Mouse (Mus musculus) layer of hippocampus, adult 2 months (tissue): ENCODE data around the gene Elf5. TPM values are rescaled to one million over a fixed set of nuclear protein-coding genes. Genes with fewer than 3 reads are reported as not detected.

Source experiments
- DNase-seq, 2 experiments: peaks; one replicate each; pipeline ENCODE4 v3.0.0; 2022; ENCODE audit warnings: low spot score in 2 of 2
- H3K27ac ChIP-seq: fragments of 200-600 bp; 2 replicates; pipeline ENCODE4 v1.8.1; 2022
- H3K4me3 ChIP-seq: fragments of 200-600 bp; 2 replicates; pipeline ENCODE4 v1.8.1; 2022; ENCODE audit warnings: mild to moderate bottlenecking
- CTCF ChIP-seq: fragments of 200-600 bp; conservative IDR thresholded peaks from 2 replicates; pipeline ENCODE4 v1.8.1; 2022; ENCODE audit warnings: antibody characterized with exemption, mild to moderate bottlenecking, moderate library complexity
- total RNA-seq, 2 experiments: library from RNA; stranded (reverse); gene quantifications; 2 replicates each; pipeline ENCODE4 v1.2.3; 2021

Elf5 gene
- total RNA-seq, 2 experiments from 2014 or later, result 1.1 to 1.4 TPM

- no peak overlapping the region for H3K4me3 ChIP-seq
- no peak overlapping the region for H3K27ac ChIP-seq
- no peak for TF ChIP-seq CTCF
- no peak for DNase-seq
Observed at GRCm38 (mm10) chr2:103465429-103465828, 53.9 kb downstream of the Elf5 start.

- DNase-seq, result no peak
- TF ChIP-seq CTCF, result no peak
- no peak overlapping the region for H3K27ac ChIP-seq
- no peak overlapping the region for H3K4me3 ChIP-seq
Observed at GRCm38 (mm10) chr2:103466272-103466671, 54.8 kb downstream of the Elf5 start.

DNA sequence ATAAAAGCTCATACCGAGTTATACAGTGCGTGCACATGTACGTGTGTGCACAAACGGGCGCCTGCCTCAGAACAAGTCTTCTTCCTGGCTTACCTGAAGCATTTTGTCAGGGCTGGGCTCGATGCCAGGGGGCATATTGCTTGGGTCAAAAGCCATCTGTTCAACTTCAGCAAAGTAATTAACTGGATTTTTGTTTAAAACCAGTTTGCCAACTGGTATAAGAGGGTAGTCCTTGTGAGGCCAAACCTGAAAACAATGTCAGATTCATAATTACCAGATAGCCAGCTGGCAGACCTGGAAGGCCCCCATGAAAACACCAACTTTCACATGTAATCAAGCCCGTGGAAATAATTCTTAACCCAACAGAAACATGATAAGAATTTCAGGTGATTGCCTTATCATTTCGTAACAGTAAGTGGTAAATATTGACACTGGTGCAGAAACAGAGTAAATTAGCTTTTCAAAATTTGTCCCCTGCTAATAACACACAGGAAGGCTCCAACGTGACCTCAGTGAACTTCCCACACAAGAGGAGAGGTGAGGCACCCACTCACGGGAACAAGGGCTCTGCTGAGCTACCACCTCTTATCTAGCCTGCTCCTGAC lies 55.6 kb downstream of the Elf5 start:
- no peak for DNase-seq
- TF ChIP-seq CTCF, result no peak
- Histone ChIP-seq H3K27ac (no peak overlapping the region), H3K4me3 (no peak overlapping the region)

DNA sequence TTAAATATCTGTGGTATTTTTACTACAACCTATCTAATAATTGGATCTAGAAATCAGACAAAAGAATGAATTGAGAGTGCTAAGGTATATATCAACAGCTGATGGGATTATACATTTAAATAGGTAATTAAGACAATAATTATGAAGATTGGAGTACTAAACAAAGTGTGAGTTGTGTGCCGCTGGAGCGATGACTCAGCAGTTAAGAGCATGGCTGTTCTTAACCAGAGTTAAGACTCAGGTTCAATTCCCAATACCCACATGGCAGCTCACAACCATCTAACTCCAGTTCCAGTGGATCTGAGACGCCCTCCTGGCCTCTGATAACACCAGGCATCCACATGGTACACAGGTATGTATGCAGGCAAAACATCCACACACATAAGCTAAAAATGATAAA lies 61.9 kb downstream of the Elf5 start:
- Histone ChIP-seq H3K27ac (no peak overlapping the region), H3K4me3 (no peak overlapping the region)
- no peak for TF ChIP-seq CTCF
- no peak for DNase-seq

GRCm38 (mm10) chr2:103476180-103476579 lies 64.7 kb downstream of the Elf5 start:
- Histone ChIP-seq H3K27ac (no peak overlapping the region), H3K4me3 (no peak overlapping the region)
- no peak for DNase-seq
- peak; percentile 50 for TF ChIP-seq CTCF

DNA sequence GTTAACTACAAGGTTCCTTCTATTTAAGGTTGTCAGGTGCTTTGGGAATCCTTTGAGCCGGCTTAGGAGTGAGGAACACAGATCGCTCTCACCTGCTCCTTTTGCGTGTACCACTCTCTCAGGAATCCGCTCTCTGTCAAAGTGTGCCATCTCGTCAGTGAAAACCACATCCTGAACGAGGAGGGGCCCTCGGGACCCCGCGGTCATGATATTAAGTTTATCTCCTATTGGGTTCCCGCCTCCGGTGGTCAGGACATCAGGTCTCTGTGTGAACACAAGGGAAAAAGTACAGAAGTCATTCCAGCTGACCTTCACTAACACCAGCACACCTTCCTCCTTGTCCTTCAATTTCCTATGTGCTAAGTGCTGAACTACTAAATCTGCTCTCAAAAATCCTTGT lies 65.2 kb downstream of the Elf5 start:
- no peak overlapping the region for H3K4me3 ChIP-seq
- no peak for DNase-seq
- TF ChIP-seq CTCF, result no peak
- no peak overlapping the region for H3K27ac ChIP-seq

DNA sequence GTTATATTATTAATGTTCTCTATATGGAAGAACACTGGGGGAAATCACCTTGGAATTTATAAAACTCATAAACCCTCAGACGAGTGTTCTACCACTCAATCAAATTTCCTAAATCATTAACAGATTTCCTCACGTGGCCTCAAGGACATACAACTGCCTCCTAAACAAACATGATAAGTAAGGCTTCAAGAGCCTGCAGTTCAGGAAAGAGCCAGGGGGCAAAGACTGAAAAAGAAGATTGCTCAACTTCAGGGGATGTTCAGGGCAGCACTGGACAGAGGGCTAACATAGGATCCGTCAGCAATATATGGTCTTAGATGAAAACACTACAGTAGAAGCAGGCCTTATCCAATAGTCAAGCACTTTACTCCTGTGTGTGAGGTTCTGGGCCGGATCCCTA lies 66.0 kb downstream of the Elf5 start:
- DNase-seq, result no peak
- H3K27ac ChIP-seq, result no peak overlapping the region
- TF ChIP-seq CTCF, result no peak
- H3K4me3 ChIP-seq, result no peak overlapping the region

DNA sequence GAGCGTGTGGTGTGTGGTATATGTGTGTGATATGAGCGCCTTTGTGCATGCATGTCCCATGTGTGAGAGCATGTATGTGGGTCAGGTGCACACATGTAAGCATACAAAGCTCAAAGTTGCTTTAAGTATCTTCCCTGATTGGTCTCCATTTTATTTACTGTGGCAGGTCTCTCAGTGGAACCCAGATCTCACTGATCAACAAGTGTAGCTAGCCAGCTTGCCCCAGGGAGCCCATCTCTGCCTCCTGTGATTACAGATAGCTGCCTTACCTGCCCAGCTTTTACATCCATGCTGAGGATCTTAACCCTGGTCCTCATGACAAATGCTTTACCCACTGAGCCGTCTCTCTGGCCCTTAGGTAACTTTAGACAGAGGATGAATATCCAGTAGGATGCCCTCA lies 66.8 kb downstream of the Elf5 start:
- no peak for TF ChIP-seq CTCF
- DNase-seq, result no peak
- no peak overlapping the region for H3K27ac ChIP-seq
- no peak overlapping the region for H3K4me3 ChIP-seq

DNA sequence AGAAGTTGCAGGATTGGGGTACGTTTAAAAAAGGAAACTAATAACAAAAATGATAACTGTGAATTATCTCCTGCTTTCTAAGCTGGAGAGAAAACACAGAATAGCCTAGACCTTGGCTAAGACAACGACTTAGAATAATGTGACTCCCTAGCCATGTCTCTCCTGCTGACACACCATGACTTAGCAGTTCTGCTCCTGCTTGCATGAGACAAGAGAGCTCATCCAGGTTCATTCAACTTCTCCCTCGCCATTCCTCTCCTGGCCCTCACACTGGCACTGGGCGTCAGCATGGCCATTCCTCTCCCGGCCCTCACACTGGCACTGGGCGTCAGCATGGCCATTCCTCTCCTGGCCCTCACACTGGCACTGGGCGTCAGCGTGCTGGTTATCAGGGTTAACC lies 68.8 kb downstream of the Elf5 start:
- TF ChIP-seq CTCF, result no peak
- no peak for DNase-seq
- H3K4me3 ChIP-seq, result no peak overlapping the region
- no peak overlapping the region for H3K27ac ChIP-seq

- DNase-seq, result no peak
- no peak overlapping the region for H3K27ac ChIP-seq
- TF ChIP-seq CTCF, result no peak
Observed at GRCm38 (mm10) chr2:103480871-103481270, 69.4 kb downstream of the Elf5 start.

DNA sequence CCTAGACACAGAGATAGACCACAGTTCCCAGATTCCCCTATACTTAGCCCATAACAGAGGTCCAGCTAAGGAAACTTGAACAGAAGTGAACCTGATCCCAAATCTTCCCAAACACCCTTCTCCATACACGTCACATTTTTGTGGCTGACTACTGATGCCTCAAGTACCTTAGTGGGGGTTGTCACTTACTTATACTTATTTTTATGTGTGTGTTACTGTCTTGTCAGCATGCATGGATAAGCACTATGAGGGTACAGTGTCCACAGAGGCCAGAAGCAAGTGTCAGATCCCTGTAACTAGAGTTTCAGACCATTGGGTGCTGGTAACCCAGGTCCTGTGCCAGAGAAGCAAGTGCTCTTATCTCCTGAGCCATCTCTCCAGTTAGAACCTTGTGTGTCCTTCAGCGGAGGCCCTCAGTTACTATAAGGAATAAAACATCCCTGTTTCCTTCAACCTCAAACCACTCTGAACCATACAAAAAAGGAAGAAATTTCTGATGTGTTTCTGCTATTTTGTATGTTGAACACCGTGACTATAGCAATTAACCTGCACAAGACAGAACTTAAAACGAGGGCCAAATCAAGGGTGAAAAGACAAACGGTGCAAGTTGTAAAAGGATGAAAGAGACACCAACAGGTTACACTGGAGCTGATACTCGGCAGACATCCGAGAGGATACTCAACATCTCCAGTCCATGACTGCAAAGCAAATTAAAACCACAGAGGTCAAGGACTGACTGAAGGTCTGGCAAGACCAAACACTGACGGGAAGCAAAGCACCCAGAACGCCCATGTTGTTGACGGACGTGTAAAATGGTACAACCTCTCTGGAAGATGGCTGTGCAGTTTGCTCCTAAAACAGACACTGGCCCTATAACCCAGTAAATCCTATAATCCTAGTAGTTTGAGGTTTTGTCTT lies 70.1 kb downstream of the Elf5 start:
- H3K27ac ChIP-seq, result no peak overlapping the region
- no peak for DNase-seq
- no peak overlapping the region for H3K4me3 ChIP-seq
- TF ChIP-seq CTCF, result no peak

More at GRCm38 (mm10) chr2:103480871-103481270, 69.4 kb downstream of the Elf5 start:
- H3K4me3 ChIP-seq, result no peak overlapping the region

DNA sequence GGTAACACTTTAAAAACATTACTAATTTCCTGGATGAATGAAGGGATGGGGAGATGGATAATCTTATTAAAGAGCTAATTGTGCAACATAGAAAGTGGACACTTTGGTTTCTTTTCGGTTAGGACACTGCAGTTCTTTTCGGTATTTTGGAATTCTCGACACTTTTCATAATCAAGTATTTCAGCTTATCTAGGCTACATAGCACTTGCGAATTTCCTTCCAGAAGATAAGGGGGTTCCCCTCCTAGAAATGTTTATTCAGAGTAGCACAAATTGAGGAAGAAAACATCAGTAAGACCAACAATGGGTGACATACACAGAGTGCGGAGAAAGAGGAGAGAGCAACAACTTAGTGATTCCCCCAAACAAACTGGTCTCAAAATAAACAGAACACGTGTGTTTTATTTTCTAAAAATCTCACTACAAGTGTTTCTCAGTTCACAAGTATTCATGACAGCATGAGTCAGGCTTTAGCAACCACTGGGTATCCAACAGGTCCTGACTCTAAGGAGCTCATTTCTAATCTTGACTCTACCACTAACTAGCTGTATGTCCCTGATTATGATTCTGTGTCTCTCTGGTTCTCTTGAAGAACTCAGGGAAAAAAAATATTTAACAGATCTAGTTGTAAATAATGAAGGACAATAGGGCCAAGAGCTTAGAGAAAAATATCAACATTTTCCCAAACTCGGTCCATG lies 71.9 kb downstream of the Elf5 start:
- DNase-seq, result no peak
- Histone ChIP-seq H3K27ac (no peak overlapping the region), H3K4me3 (peak overlapping the region; percentile 95)
- TF ChIP-seq CTCF, result no peak

DNA sequence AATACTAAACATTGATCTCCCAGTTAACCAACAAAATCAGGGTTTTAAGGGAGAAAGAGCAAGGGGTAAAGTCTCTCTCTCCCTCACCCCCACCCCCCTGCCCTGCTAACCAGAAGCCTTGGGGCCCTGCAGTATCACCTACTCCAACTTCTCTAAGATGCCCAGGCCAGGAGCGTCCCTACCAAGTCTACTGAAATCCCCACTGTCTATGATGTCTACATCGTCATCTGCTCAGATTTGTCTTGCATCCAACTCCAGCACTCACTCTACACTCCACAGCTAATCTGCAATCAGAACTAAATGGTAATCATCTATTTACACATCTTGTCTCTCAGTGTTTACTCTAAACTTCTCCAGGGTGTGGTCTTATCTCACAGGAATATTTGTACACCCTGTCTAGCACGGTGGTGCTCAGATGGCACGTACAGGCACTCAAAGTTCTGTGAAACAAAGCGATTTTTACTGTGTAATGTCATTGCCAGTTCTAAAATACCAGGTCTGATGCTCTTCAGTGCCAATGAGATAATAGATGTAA lies 72.6 kb downstream of the Elf5 start:
- no peak for TF ChIP-seq CTCF
- no peak for DNase-seq
- peak overlapping the region; percentile 98 for H3K27ac ChIP-seq
- peak overlapping the region; percentile 95 for H3K4me3 ChIP-seq
